Mouse (Mus musculus) kidney, adult 18-20 months (tissue): Measurements from ENCODE around the gene Ypel4.
"Not testable (repeated sequence)": the region's sequence is repeated elsewhere in the genome, so short reads cannot be mapped to it uniquely, and the experiment has no call there.

Experiments
- DNase-seq: peaks from one replicate; pipeline ENCODE4 v3.0.0; 2021

The Ypel4 gene

DNA sequence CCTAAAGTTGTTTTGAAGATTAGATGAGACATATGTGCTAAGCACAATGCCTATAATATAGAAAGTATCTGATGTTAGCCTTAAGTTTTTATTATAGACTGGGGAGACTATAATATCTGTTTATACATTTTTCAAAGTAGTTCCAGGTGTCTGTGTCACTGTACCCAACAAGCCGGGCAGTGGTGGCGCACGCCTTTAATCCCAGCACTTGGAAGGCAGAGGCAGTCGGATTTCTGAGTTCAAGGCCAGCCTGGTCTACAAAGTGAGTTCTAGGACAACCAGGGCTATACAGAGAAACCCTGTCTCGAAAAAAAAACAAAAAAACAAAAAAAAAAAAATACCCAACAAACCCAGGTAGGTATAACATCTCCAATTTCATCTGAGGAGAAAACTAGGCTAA lies 5.7 kb upstream of the Ypel4 start:
- DNase-seq: not testable (repeated sequence)

DNA sequence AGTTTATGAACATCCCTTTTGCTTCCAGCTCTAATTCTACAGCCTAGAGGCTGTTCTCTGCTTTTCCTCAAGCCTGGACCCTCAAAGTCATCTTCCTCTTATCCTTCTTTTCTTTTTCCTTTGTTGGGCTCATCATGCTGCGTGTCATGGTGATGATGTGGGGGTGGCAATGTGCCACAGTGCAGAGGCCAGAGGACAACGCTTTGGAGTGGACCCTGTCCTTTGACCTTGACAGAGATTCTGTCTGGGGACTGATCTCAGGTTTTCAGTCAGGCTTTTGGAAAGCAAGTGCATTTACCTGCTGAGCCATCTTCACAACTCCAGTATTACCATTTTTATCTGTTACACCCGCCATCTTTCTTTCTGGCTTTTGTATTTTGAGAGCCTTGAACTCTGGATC lies 2.7 kb upstream of the Ypel4 start:
- DNase-seq: peak; percentile 18

DNA sequence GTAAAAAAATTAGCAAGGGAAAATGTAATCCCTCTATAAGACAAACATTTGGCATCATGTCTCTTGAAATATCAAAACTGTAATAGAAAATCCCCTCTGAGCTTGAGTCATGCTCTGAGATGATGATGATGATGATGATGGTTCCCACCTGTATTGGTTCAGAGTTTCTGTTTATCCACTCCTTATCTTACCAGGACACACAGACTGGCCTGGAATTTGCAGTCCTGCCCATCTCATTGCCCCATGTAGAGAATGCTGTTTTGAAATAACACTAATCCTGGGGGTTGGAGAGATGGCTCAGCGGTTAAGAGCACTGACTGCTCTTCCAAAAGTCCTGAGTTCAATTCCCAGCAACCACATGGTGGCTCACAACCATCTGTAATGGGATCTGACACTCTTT lies 1.5 kb upstream of the Ypel4 start:
- no peak for DNase-seq

DNA sequence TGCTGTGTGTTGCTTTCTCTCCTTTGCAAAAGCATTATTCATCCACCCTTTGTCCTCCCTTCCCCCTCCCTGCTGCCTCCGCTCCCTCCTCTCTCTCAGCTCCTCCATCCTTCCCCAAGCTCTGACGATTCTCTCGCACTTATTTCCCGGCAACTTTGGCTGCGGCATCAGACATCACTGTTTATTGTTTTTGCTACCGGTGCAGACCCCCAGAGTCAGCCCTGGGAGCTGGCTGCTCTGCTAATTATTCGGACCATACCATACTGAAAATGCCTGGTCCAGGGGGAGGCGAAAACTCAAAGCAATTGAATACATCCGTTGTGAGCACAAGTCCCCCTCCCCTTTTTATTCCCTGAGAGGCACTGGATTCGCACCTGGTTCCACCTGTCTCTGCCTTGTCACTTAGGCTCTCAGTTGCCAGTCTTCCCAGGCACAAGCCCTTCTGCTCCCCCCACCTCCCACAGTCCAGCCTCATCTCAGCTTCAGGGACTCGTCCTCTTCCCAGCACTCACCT lies 550 bp downstream of the Ypel4 start:
- DNase-seq: no peak

DNA sequence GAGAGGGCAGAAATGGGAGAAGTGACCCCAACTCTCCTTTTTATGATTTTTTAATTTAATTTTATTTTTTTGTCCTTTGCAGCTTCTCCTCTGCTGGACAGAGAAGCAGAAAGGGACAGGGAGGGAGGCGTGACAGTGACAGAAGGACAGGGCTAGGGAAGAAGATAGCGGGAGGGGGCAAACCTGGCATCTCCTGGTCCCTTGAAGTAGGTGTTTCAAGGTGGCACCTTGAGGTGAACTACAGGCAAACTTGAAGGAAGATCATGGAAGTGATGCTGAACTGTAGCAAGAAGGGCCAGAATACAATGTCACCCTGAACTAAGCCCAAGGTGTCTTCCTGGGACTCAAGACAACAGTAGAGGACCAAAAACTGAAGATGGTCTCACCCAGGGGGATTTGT lies 1.1 kb downstream of the Ypel4 start:
- no peak for DNase-seq

DNA sequence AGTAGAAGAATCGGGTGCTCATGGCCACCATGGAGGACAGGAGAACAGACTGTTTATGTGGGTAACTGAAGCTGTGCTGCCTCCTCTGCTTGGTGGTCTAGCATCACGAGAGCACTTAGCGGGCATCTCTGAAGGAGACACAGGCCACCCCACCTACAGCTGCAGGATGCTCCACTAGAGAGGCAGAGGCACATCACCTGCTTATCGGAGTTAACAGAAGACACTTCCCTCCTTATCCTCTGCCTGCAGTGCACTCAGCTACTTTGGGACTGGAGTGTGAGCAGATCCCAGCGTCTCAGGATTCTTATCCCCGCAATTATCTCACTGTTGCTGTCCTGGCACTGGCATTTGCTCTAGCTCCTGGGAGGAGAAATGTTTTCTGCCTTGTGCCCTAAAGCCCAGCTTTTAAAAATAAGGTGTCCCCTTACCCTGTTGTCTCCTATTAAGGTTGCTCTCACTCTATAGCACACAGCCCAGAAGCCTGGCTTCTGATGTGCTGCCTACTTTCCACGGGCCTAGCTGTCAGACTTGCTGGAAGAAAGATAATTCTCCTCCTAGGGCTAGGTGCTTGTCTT lies 1.6 kb downstream of the Ypel4 start:
- no peak for DNase-seq

DNA sequence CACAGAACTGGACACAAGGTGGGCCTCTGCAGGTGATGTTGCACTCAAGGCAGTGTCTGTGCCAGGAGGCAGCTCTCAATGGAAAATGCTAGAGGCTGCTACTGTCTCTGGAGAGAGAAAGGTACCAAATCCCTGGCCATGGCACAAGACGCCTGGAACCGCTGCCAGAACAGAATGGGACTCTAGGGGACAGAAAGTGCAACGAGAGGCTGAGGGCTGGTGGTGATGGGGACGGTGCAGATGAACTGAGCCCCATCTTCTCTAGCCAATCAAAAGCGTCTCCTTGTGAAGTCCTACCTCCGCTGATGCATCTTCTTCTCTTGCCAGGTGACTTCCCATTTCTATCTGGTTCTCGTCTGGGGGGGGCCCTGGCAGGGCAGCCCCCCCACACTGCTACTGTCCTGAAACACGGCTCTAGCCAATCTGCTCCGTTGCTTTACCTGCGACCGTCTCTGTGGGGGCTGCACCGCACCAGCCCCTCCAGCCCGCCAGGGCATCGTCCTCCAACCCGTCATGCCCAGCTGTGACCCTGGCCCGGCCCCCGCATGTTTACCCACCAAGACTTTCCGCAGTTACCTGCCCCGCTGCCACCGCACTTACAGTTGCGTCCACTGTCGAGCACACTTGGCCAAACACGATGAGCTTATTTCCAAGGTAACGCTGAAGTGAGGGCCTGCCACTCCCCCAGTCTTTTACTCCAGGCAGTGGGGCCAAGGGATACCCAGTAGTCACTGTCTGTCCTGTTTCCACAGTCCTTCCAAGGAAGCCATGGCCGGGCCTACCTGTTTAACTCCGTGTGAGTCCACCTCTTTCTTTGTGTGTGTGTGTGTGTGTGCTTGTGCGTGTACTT lies 2.7 kb downstream of the Ypel4 start:
- no peak for DNase-seq

DNA sequence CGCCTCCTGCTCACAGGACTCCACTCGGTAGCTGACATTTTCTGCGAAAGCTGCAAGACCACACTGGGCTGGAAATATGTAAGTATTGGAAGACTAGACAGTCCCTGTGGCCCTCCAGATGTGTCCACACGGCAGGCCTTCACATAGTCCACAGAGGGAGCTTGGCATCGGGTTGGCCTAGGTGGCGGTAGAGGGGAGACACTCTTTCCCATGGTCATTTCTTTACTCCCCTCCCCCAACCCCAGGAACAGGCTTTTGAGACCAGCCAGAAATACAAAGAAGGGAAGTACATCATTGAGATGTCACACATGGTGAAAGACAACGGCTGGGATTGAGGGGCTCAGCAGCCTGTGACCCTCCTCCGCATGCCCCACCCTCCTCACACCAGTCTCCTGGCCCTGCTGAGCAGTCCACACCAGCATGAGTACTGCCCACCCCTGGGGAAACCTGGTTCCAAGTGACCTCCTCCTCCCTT lies 3.6 kb downstream of the Ypel4 start:
- DNase-seq: no peak

DNA sequence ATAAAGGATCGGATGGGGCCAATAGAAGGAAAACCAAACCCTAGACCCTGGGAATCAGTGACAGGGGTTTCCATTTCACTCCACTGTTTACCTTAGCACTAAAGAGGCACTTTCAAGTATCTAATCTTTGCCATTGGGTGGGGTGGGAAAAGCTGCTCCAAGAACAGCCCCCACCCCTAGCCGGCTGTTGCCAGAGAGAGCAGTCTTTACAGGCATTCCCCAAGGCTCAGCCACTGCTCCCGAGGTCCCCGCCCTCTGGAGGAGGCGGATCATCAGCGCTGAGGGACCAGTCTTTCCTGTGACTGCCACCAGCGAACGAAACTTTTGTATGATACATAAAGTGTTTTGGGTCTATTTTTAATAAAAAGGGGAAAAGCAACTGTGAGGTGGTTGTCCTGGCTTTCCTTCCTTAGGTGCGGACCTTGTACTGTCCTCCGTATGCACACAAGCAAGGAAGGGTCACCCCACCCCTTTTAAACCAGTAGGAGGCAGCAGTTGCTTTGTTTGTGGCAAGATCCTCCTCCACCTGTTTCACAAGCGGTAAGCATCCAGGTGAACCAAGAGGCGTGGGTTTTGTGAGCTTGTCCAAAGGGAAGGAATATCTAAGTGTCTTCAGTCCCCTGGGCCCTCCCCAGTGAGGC lies 4.5 kb downstream of the Ypel4 start:
- DNase-seq: peak; percentile 71

DNA sequence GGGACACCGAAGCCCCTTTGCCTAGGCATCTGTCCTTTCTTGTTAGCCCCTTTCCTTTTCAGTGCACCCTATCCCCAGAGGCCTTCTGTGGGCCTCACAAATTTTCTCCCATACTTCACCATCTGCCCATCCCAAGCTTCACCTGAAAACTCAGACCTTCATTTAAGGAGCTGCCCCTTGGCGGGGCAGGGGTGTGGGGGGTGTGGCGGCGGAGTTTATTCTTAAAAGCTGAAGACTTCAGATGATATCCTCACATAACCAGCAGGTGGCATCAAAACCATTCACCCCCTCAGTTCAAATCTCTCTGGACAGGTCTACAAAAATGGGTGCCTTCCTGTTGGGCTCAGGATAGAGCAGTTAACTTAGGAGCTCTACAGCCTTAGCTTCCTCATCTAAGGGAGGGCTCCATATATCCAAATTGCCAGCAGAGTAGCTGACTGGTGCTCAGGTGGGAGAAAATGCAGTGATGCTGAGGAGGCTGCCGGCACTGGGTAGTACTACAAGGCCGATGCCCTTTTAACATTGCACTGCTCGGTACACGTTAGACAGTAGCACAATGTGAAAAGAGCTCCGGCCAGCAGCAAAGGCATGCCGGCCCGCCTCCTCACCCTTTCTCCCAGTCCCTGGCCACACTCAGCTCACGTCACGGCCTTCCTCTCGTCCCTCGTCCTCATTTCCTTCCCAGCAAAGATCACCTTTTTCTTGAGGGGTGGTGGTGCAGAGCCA lies 6.9 kb downstream of the Ypel4 start:
- peak; percentile 26 for DNase-seq

DNA sequence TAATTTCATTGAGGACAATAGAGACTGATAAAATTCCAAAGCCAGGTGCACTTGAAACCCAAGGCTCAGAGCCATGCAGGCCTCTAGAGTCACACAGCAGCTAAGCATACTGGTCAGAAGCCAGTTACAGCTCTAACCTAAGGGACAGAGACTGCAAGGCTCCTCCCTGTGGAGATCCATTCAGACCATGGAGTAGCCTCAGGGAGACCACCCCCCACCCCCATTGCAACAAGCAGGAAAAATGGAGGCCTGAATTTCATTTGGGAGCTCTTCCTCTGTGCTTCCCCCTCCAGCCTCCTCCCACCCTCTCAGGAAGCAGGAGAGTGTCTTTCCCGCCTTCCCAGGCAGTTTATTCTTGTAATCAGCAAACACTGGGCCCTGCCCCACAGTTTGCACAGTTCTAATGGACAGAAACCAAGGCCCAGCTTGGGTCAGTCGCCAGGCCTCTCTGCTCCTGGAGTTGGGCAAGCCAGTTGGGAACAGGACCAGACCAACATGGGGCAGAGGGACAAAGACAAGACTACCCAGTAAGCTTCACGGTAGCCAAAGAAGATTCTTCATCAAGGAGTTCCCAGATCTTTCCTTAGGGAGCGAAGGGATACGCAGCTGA lies 8.1 kb downstream of the Ypel4 start:
- DNase-seq: peak; percentile 5

DNA sequence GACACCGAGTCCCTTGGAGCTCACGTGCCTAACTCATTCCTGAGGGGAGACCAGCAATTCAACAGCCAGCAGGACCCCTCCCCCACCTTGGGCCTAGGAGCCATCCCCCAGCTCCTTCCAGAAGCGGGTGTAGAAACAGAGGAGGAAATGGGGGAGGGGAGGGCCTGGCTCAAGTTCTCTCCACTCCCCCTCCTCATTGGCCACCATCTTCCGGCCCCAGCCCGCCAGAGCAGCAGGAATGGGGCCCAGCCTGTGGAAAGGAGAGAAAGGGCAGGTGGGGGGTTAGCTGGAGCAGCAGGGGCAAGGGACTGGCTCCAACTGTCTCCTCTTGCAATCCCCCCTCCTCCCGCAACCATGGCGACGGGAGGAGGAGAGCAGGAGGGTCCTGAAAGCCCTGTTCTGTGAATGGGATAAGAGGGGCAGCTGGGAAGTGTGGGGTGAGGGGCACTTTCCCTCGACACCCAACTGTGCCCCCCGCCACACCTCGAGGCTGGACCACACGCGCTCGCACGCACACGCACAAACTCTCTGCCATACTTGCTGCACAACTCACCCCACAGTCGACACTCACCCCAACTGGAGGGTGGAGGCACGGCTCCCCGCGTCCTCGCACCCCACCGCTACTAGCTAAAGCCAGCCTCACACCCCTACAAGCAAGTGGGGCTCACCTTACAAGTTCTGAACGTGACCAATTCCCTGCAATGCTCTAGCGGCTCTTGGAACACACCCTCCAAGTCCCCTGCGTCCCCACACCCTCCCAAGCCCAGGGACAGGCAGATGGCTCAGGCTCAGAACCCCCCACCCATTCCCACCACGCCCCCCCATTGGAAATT lies 8.8 kb downstream of the Ypel4 start:
- DNase-seq: peak; percentile 17

DNA sequence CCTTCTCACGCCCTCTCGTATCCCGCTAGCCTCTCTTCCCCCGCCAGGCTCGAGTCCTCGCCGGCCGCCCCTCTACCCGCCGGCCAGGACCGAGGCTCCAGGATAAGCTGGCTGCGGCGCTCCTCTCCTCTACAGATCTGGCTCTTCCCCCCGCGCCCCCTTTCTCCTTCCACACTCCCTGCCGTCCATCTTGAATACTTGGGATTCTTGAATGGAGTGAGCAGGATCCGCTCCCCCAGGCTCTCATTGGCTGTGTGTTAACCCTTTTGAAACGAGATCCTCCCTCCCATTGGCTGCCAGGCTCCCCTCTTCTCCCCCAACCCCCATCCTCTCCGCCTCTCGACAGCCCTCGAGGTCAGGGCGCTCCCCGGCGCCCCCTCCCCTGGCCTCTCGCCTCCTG lies 9.7 kb downstream of the Ypel4 start, which contains the start of gene Gm19426:
TSS of gene Gm19426 (minus strand) at position 95 of the 400 bp plus-strand sequence.
- peak; percentile 72 for DNase-seq

DNA sequence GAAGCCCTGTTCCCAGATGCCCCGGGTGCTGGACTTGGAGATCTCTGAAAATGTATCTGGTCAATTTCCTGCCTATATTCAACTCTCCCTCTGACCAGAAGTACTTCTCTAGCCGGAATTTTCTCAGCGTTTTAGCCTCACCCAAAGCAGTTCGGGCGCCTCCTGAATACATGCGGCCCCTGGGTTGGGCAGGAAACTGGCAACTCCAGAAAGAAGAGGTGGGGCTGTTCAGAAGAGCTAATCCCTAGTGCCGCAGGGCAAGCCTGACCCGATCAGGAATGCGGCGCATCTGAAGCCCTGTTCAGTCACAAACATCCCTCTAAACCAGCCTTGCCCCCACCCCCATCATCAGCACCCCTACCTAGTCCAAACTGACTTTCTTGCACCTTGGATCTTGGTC lies 10.3 kb downstream of the Ypel4 start:
- DNase-seq: no peak

DNA sequence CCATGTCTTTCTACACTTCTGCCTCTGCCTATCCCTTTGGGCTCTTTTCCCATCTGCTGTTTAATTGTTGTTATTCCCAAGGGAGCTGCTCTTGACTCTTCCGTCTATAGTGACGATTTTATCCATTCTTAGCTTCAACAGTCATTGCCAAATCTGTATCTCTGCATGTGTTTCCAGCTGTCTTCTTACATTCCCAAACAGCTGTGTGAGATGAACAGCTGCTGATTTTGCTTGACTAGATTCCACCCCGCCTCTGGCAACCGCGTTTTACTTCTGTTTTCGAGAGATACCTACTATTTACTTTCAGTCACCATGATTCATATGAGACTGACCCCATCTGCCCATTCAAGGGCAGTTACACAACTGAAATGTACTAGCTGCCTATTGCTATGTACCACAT lies 16.3 kb downstream of the Ypel4 start:
- no peak for DNase-seq

DNA sequence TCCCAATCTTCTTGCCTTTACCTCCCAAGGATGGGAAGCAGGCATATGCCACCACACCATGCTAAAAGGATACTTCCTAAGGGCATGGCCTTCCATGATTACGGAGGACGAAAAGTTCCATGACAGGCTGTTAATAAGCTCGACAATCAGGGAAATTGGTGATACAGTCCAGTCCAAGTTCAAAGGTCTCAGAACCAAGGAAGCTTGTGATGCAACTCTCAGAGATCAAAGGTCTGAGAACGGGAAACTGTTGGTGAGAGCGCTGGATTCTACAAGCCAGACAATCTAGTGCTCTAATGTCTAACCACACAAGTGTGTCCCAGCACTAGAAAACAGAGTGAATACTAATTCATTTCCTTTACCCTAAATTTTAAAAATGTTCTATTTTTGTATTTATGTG lies 22.4 kb downstream of the Ypel4 start:
- peak; percentile 51 for DNase-seq

DNA sequence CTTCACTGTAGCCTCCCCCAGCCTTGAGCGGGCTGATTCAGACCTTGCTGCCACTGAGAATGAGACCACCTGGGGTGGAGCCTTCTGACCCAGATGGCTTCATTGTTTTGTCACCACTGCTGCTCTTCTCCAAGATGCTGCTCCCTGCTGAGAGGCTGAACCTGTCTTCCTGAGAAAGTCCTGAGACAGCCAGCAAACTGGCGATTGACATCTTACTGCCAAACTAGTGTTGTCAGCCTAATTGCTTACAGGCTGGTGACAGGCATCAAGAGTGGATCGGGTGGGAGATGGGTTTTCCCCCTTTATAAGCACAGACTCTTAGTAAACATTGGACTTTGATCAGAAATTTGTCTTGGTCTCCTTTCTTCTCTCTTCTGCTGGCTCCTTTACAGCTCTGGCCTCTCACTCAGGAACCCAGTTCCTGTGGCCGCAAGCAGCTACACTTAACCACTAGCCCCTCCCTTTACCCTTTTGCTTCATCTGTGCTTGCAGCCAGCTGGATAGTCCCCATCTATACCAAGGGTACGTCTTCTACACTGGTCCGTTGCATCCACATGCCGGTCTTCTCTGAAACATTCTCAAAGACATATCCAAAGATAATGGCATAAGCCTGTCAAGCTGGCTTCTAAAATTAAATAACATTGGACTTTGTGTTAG lies 23.3 kb downstream of the Ypel4 start:
- no peak for DNase-seq

DNA sequence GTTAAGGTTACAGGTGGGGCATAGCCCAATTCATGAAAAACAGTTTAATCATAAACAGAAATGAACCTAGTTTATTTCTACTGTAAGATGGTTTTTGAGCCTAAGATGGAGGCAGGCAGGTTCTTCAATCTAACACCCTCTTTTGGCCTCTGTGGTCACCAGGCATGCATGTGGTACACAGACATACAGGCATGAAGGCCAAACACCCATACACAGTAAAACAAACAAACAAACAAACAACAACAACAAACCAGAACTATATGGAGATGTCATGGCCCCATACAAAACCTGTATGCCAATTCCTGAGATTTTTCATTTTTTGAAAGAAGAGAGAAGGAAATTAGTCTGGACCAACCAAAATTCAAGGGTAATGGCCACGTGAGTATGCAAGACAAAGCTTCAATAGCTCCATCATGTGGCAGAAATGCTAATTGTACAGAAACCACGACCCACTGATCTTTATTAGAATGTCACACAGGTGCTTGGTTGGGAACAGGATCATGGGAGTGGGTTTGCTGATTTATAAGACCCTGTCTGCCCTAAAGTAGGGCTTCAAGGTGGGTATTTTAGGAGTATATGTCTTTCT lies 24.8 kb downstream of the Ypel4 start:
- peak; percentile 22 for DNase-seq

DNA sequence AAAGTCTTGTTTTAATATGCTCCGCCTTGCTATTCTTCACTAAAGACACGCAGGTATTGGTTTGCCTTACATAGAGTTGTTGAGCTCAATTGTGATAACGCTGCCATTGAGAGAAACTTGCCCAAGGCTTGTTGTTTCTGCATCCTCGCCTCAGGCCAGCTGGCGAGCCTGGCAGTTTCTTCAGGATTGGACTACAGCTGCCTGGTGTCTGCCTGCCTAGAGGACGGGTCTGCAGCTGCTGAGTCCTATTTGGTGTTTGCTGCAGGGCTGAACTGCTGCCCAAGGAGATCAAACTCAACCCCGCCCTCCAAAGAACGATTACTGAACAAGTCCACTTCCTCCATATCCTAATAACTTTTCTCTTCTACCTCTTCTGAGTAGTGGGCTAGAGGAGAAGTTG lies 26.9 kb downstream of the Ypel4 start:
- DNase-seq: no peak

DNA sequence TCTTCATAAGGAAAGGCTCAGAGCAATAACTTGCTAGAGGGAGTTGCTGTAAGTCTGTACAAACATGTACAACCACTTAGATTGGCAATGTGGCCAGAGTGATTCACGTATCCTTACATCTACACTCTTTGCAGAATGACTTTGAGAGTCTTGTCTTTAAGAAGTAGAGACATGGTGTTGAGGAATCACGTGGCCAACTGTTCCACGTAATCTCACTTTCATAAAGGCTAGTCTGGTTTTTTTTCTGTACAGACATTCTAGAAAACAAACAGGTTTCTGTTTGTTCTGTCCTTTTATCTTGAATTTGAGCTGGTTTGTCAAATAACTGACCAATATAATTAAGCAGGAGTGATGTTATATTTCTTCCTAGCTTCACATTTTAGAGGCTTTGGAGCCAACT lies 27.5 kb downstream of the Ypel4 start:
- DNase-seq: no peak

DNA sequence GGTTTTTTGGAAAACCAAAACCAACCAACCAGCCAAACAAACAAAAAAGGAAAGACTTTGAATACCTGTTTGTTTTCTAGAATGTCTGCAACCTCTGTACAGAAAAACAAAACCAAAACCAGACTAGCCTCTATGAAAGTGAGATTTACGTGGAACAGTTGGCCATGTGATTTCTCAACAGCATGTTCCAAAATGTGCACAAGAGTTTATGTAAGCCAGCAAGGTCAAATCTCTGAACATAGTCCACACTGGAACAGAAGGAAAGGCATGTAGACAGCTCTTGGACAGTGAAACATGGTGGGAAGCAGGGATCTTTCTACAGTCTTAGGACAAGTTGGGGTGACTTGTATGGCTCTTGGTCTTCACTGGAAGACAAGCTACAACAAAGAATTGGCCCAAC lies 28.0 kb downstream of the Ypel4 start:
- DNase-seq: no peak
